Mouse (Mus musculus) cerebellum, adult 11 months (tissue): ENCODE results near the gene Ncoa4.
"Not testable (repeated sequence)": the region's sequence is repeated elsewhere in the genome, so short reads cannot be mapped to it uniquely, and the experiment has no call there.

Experiments used
- DNase-seq: peaks from one replicate; pipeline ENCODE4 v3.0.0; 2022

Gene Ncoa4

GRCm38 (mm10) chr14:32159690-32160246 lies at the start of gene Ncoa4:
Gene Ncoa4, plus strand, starts transcription at chr14:32159865.
- DNase-seq = peak; percentile 98

DNA sequence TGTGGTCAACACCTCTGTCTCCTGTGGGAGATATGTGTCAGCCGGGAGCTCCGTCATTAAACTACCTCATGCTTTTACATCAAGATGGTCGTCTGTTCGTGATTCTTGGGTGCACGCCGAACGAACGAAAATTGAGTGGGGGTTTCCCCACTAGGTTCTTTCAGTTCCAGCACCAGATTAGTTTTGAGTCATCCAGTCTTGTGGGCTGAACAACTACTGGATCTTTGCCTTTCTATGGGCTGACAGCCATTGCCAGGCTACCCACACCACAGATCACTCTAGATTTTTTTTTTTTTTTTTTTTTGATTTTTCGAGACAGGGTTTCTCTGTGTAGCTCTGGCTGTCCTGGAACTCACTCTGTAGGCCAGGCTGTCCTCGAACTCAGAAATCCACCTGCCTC lies 47.5 kb upstream of the Ncoa4 start:
- DNase-seq = not testable (repeated sequence)

DNA sequence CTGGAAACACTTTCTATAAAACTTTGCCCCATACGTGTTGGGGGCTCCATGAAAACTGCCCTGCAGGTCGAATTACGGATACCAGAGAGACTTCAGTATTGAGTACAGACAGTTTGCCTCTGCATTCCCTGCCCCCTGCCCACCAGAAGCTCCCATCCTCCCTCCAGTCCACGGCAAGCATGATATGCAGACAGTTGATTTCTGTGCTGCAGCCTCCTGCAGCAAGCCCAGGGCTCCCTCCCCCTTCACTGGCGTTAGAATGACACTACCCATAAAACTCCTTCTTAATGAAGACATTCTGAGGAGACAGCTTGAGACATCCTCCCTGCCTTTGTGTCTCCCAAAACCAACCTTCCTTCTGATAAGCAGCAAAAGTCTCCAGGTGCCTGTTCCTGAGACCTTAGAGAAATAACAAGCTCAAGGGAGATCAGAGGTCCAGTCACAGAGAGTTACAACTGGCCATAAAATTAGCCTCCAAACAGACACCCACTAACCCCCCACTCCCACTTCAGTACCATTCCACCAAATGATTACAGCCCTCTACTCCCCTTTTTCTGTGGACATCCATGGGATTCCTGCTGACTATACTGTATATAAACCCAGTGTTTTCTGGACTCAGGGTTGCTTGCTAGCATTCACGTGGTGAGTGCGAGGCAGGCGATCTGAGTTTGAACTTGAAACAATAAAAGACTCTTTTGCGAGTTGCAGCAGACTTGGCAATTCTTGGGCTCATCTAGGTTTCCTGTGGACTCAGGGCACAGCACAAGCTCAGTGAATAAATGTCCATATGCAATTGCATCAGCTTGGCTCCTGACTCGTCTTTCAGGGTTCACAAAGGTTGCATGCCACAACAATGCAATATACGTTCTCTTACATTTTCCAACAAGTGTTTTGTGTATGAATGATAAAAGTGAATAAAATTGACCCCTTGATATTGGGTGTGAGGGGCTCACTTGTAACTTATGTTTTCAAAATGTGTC lies 38.4 kb upstream of the Ncoa4 start:
- no peak for DNase-seq

DNA sequence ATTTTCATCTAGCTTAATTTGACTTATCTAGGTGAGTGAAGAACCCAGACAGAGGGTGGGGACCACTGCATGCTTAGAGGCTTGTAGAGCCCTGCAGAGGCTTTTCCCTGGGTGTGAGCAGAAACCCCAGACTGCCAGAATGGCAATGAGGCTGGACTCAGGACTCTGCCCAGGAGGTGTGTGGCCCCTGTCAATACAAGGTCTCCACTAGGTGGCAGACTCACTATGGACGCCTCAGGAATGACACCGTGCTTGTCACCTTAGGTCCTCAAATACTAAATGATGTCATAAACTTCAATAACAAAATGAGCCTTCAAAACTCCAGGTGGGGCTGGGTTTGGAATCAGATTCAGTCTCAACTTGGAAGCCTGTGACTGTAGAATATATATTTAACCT lies 37.7 kb upstream of the Ncoa4 start:
- DNase-seq = no peak

- DNase-seq = no peak
These were observed 35.4 kb upstream of the Ncoa4 start for GRCm38 (mm10) chr14:32124261-32124660.

GRCm38 (mm10) chr14:32125256-32125655 lies 34.4 kb upstream of the Ncoa4 start:
- not testable (repeated sequence) for DNase-seq

GRCm38 (mm10) chr14:32128409-32128808 lies 31.3 kb upstream of the Ncoa4 start:
- DNase-seq = no peak

- DNase-seq = no peak
These were observed 27.8 kb upstream of the Ncoa4 start for GRCm38 (mm10) chr14:32131836-32132235.

- no peak for DNase-seq
These were observed 25.4 kb upstream of the Ncoa4 start for GRCm38 (mm10) chr14:32134293-32134692.

- not testable (repeated sequence) for DNase-seq
These were observed 23.2 kb upstream of the Ncoa4 start for GRCm38 (mm10) chr14:32136467-32136866.

DNA sequence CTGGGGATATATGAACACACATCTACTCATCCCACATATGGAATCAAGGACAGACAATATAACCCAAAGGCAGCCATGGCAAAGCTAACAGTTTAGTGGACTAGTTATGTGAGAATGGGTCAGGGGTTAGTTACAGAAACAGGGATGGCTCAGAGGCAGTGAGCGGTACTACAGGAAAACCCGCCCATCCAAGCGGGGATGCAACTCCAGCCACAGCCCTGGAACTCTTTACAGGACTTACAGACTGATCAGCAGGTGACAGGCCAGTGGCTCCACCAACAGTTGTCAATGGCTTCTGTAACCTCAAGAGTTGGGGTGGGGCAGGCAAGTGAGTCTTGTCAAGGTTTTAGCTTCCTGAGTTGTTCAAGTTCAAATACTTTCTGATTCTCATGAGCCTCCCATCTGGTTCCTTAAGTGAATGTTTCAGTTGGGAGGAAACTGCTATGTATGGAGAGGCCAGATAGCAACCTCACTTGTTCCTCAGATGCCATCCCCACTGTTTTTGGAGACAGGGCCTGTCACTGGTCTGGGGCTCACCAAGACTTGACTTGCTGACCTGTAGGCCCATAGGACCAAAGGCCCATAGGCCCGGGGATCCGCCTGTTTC lies 19.2 kb upstream of the Ncoa4 start:
- DNase-seq = no peak

DNA sequence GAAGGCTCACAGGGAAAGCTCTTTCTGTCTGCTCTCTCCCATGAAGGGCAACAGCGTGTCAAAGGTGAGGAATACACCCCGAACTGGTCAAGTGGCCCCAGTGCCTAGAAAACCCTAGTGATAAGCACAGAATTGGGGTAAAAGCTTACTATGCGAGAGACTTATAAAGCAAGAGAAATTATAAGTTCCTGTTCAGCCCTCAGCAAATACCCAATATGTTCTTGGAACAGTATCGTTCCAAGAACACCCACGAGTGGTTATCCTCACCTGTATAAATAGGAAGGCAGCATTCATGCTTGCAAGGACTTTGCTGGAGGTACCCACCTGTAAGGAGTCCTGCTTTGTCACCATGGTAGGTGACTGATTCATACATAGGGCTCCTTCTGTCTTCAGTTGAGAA lies 17.9 kb upstream of the Ncoa4 start, which contains the start of gene Msmb:
TSS of gene Msmb (plus strand) at position 301 of the 400 bp plus-strand sequence.
- DNase-seq = no peak

DNA sequence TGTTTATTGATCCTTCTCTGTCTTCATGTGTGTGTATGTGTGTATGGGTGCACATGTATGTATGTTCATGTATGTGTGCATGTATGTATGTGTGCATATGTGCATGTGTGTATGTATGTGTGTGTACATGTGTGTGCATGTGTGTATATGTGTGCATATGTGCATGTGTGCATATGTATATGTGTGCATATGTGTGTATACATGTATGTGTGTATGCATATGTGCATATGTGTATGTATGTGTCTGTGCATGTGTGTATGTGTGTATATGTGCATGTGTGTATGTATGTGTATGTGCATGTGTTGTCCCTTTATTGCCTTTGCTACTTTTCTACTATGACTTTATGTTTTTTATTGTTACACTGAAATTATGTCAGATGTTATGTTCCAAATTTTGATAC lies 14.9 kb upstream of the Ncoa4 start:
- no peak for DNase-seq

DNA sequence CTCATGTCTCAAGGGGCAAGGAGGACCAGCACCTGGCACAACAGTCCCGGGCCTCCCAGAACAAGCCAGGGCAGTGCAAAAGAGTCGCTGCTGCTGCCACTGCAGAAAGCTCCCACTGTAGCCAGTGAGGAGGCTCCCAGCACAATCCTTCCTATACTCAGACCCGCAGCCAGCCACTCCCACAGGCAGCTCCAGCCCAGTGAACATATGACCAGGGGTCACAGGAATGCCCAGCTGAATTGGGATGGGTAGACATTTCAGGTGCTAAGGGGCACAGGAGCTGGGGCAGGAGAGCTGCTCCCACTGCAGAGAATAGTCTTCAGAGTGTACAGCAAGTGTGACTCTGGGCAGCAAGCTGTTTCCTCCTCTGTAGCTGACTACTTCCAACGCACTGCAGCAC lies 14.3 kb upstream of the Ncoa4 start:
- DNase-seq = no peak

GRCm38 (mm10) chr14:32145809-32146511 lies 13.7 kb upstream of the Ncoa4 start:
- DNase-seq = no peak

DNA sequence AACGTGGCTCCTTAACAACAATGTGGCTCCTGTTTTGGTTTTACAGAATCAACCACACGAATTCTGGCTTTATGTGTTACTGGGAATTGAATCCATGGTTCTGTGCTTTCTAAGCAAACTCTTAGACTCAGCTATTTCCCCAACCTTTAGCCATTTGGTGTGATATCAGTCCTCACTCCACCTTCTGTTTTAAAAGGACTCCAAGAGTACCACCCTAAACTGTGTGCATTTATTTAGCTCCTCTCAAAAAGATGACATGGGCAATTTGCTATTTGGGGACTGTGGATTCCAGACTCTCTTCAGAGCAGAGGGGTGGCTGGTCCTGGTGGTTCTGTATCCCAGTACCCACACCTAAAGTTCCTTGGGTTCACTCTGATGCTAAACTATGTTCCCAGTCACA lies 13.1 kb upstream of the Ncoa4 start:
- DNase-seq = no peak

DNA sequence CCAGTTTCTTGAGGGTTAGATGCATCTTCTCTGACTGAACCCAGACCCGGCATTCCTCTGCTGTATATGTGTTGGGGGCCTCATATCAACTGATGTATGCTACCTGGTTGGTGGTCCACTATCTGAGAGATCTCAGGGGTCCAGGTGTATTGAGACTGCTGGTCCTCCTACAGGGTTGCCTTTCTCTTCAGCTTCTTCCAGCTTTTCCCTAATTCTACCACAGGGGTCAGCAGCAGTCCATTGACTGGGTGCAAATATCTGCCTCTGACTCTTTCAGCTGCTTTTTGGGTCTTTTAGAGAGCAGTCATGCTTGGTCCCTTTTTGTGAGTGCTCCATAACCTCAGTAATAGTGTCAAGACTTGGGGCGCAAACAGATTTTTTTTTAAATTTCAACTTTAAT lies 8.8 kb upstream of the Ncoa4 start:
- DNase-seq = no peak

DNA sequence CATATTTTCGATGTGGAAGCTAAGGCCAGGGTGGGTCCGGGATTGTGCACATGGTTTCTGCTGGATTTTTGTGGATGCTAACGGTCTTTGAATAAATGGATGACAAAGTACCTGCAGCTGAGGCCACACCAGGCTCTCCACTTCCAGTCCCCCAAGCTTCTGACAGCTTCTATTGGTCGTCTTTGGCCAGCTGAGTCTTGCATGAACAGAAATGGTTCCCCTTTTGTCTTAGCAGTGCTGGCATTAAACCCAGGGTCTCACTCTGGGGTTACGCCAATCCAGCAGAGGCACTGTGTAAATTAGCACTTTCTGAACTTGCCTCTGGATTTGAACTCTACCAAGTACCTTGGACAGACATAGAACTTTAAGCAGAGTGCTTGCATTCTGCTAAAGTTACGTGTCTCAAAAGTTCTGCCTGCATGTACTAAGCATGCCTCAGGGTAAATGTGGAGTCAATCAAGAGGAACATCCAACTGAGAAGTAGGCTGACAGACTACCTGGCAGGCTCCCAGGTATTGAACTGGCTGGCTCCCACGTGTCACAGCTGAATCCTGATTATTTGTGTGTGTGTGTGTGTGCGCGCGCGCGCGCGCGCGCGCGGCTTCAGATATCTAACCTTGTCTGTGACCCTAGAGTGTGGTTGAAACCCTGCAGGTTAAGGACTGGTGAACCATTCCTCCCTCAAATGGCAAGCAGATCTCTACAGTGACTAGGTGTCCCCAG lies 7.3 kb upstream of the Ncoa4 start:
- DNase-seq = no peak

DNA sequence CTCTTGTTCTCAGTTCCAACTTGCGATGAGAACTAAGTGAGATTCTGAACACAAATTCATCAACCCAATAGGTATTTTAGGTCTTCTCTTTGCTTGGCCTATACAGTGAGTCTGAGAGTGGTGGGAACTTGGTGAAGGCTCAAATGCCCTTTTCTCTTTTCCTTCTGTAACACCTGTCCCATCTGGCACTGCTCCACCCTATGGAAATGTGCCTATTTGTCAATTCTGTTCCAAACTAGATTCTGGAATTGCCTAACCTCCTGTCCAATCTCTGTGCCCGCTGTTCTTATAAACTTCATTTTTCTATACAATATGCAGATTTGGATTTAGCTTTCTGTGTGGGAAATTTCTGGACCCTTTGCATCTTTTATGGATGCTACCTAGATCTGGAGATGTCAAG lies 6.5 kb upstream of the Ncoa4 start:
- no peak for DNase-seq

DNA sequence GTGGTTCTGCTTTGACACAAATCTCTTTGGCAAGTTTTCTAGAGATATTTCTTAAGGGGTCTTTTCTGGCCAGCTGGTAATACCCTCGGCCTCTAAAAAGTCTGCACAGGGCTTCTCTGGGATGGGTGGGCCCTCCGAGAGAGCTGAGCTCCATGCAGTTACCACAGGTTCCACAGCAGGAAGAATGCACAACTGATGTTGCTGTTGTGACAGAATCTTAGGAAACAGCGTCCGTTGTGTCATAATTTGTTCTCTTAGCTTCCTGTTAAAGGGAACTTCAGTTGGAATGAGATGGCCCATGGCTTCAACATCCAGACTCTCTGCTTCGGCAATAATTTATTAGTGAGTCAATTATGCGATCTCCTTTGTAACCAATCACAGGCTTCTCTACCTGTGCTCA lies 4.9 kb upstream of the Ncoa4 start:
- no peak for DNase-seq

- DNase-seq = no peak
These were observed 455 bp upstream of the Ncoa4 start for GRCm38 (mm10) chr14:32159150-32159670.

GRCm38 (mm10) chr14:32160563-32160962 lies 898 bp downstream of the Ncoa4 start:
- no peak for DNase-seq
